Comparison of ENCODE assay signal across 20 mouse cellular contexts in the genomic region with DNA sequence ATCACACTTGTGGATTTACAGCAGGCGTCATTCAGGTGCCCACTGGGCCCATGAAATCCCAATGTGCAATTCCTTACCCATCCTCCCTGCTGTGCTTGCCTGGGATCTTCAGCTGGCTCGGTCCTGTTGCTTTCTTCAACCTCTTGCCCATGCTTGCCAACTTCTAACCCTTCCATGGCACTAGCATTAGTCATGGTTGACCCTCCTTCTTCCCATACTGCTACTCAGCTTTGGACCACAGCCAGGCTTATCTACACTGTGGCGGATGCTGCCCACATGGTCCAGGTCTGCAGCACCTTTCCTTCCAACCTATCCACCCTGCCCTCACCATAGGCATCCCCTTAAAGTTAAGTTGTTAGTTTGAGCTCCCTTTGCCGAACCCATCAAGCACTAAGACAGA. TPM values are rescaled to one million over a fixed set of nuclear protein-coding genes. Genes with fewer than 3 reads are reported as not detected.
"Had no signal": no experiment of that assay in that cellular context is flagged by ENCODE, and none has a peak within 500 bp of the region (broad histone marks: within the 10 kb centered on the region; RNA-seq: fewer than 3 reads in every experiment).

No protein-coding gene starts in this region.

- H3K27me3 ChIP-seq: neural tube, embryonic 13.5 days; neural tube, embryonic 15.5 days had no signal

- H3K4me3 ChIP-seq: midbrain, embryonic 10.5 days; midbrain, embryonic 12.5 days; myocyte; neural tube, embryonic 13.5 days; neural tube, embryonic 15.5 days had no signal

- H3K27ac ChIP-seq: midbrain, embryonic 10.5 days; midbrain, embryonic 12.5 days; neural tube, embryonic 13.5 days; neural tube, embryonic 15.5 days had no signal

- DNase-seq: lung, adult 18-20 months; lung, embryonic 14.5 days; lung, postnatal 10 days; lung, postnatal 4 days; midbrain, embryonic 14.5 days; retina, postnatal 1 day; right cerebral cortex, adult 18-20 months; right cerebral cortex, postnatal 25 days; right cerebral cortex, postnatal 4 days; spleen, adult 18-20 months; thymus, adult 18-20 months; thymus, postnatal 14 days; thymus, postnatal 36 days had no signal

RNA-seq across cellular contexts. Expression of gene Sv2b, which starts 28.0 kb away (rescaled TPM):
- total RNA-seq: megakaryocyte, adult 5-6 weeks; megakaryocyte-erythroid progenitor cell, adult 5-6 weeks had no signal
